Mouse (Mus musculus) hindbrain, embryonic 10.5 days (tissue): ENCODE data around the gene Pknox2. TPM values are rescaled to one million over a fixed set of nuclear protein-coding genes. Genes with fewer than 3 reads are reported as not detected.

Experiments used
- DNase-seq: peaks from one replicate; pipeline ENCODE4 v3.0.0-alpha.2; 2017; ENCODE audit warnings: low spot score
- H3K27ac ChIP-seq: fragments of 300-500 bp; sonication (generic); 2 replicates; pipeline ENCODE4 v1.5.1; 2016; ENCODE audit warnings: mild to moderate bottlenecking, moderate library complexity
- H3K27me3 ChIP-seq: fragments of 300-500 bp; sonication (generic); 2 replicates; pipeline ENCODE4 v1.6.1; 2016; ENCODE audit warnings: mild to moderate bottlenecking; ENCODE audit not compliant: poor library complexity, insufficient read depth, severe bottlenecking
- H3K36me3 ChIP-seq: fragments of 300-500 bp; sonication (generic); 2 replicates; pipeline ENCODE4 v1.6.1; 2016; ENCODE audit warnings: mild to moderate bottlenecking, moderate library complexity
- H3K4me1 ChIP-seq: fragments of 300-500 bp; sonication (generic); replicated peaks from 2 replicates; pipeline ENCODE4 v1.6.1; 2016; ENCODE audit warnings: mild to moderate bottlenecking
- H3K4me3 ChIP-seq: fragments of 300-500 bp; sonication (generic); 2 replicates; pipeline ENCODE4 v1.5.1; 2016; ENCODE audit warnings: mild to moderate bottlenecking, moderate library complexity
- H3K9me3 ChIP-seq: fragments of 300-500 bp; sonication (generic); 2 replicates; pipeline ENCODE4 v1.6.1; 2016; ENCODE audit warnings: mild to moderate bottlenecking, moderate library complexity
- WGBS: fragments of 180-500 bp; shearing (Covaris S2); methylation state at CpG from one replicate; pipeline ENCODE4 v1.1.7; 2016; 5-methylcytosine and 5-hydroxymethylcytosine counted together
- polyA plus RNA-seq: library from polyadenylated mRNA; unstranded; fragments of >200 nt; fragmentation: Nextera tagmentation; extraction: Ambion mirVana; gene quantifications from 2 replicates; pipeline ENCODE4 v1.2.1, GENCODE M21; 2016

Pknox2 gene
- polyA plus RNA-seq, 1 experiment from 2014 or later: 35.0 TPM

- Histone ChIP-seq H3K4me3 (no peak overlapping the region), H3K9me3 (no peaks in the 10 kb centered on the region), H3K36me3 (peaks cover 49% of the 10 kb centered on the region), H3K4me1 (no peaks in the 10 kb centered on the region), H3K27ac (no peak overlapping the region), H3K27me3 (no peaks in the 10 kb centered on the region)
- no peak for DNase-seq
- 86% methylated on average over 6 of the region's 6 CpGs for WGBS
These were observed 253.7 kb downstream of the Pknox2 start for GRCm38 (mm10) chr9:36893413-36893990.

DNA sequence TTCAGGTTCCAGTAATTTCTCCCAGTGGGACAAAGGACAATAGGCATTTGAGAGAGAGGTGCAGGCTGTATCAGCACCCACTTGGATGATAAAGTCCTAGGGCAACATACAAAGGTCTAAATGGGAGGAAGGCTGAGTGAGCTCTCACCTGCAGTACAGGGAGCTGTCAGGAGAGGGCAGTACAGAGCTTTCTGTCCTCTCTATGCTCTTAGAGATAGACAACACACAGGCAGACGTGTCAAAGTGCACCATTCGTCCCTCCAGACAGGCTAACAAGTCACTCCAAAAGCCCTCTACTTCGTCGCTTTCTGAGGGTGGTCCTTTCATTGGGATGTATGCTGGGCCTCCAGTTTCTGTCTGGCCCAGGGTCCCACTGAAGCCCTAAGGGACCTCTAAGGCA lies 256.7 kb downstream of the Pknox2 start:
- DNase-seq: peak; percentile 70
- Histone ChIP-seq H3K27me3 (no peaks in the 10 kb centered on the region), H3K4me1 (no peaks in the 10 kb centered on the region), H3K36me3 (peaks cover 42% of the 10 kb centered on the region), H3K27ac (no peak overlapping the region), H3K4me3 (no peak overlapping the region), H3K9me3 (no peaks in the 10 kb centered on the region)
- 38% methylated on average over 4 of the region's 4 CpGs for WGBS

DNA sequence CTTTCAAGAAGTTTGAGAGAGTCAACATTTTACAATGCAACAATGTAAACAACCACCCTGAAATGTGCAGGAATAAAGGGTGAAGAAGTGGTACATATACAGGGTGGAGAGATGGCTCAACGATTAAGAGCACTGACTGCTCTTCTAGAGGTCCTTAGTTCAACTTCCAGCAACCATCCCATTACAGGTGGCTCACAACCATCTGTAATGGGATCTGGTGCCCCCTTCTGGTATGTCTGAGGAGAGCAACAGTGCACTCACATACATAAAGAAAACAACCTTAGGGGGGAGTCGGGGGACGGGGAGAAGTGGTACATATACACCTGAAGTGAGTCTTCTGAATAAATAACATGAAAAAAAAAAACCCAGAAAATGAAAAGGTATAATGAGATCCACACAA lies 262.0 kb downstream of the Pknox2 start:
- no peak overlapping the region for H3K4me3 ChIP-seq
- DNase-seq: peak; percentile 20
- peaks cover 16% of the 10 kb centered on the region for H3K4me1 ChIP-seq

GRCm38 (mm10) chr9:36883569-36883968 lies 263.6 kb downstream of the Pknox2 start:
- Histone ChIP-seq H3K27me3 (no peaks in the 10 kb centered on the region), H3K4me3 (no peak overlapping the region), H3K9me3 (no peaks in the 10 kb centered on the region), H3K27ac (no peak overlapping the region), H3K36me3 (peaks cover 22% of the 10 kb centered on the region), H3K4me1 (peaks cover 16% of the 10 kb centered on the region)
- 69% methylated on average over 3 of the region's 3 CpGs for WGBS
- DNase-seq: no peak

More for the DNA sequence above, 262.0 kb downstream of the Pknox2 start:
- Histone ChIP-seq H3K36me3 (peaks cover 6% of the 10 kb centered on the region; the same call in 1 of the 2 replicates), H3K9me3 (no peaks in the 10 kb centered on the region), H3K27me3 (no peaks in the 10 kb centered on the region), H3K27ac (no peak overlapping the region)
- WGBS: 73% methylated on average over 3 of the region's 3 CpGs

DNA sequence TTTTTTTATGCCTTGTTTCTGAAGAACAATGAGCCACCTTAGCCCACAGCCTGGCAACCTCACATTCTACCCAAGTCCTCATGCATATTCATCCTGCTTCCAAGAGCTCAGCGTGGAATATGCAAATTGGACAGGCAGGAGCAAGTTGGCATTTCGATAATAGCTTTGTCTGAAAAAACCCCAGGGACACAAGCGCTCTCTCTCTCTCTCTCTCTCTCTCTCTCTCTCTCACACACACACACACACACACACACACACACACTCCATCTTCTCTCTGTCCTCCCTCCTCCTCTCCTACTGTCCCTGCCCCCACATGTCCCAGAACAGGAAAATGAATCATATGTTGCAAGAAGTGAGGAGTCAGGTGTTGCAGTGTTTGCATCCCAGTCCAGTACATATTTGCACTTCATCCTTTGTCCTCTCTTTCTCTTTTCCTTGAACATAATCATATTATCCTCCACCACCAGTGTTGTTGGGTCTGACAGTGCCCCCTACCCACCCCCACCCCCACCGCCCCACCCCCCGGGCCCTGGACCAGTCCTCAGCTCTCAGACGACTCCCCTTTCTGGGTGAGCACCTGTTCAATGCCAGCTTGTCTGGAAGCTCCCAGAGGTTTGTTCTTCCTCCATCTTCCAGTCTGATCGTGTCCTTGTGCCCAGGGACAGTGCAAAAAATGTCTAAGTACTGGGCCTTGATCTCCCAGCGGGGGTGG lies 265.0 kb downstream of the Pknox2 start:
- peaks cover 36% of the 10 kb centered on the region for H3K36me3 ChIP-seq
- H3K27me3 ChIP-seq: no peaks in the 10 kb centered on the region
- H3K9me3 ChIP-seq: no peaks in the 10 kb centered on the region
- DNase-seq: peak; percentile 15
- 45% methylated on average over 8 of the region's 8 CpGs for WGBS
- H3K27ac ChIP-seq: peak overlapping the region; percentile 80
- no peak overlapping the region for H3K4me3 ChIP-seq
- H3K4me1 ChIP-seq: peaks cover 16% of the 10 kb centered on the region

- Histone ChIP-seq H3K9me3 (no peaks in the 10 kb centered on the region), H3K27me3 (no peaks in the 10 kb centered on the region), H3K4me1 (peaks cover 16% of the 10 kb centered on the region), H3K4me3 (no peak overlapping the region), H3K36me3 (peaks cover 42% of the 10 kb centered on the region), H3K27ac (peak overlapping the region; percentile 14)
- 73% methylated on average over 5 of the region's 5 CpGs for WGBS
- no peak for DNase-seq
These were observed 265.6 kb downstream of the Pknox2 start for GRCm38 (mm10) chr9:36881615-36882014.

- Histone ChIP-seq H3K4me3 (no peak overlapping the region), H3K4me1 (peaks cover 7% of the 10 kb centered on the region), H3K9me3 (no peaks in the 10 kb centered on the region), H3K27me3 (no peaks in the 10 kb centered on the region), H3K27ac (no peak overlapping the region), H3K36me3 (peaks cover 90% of the 10 kb centered on the region)
- DNase-seq: no peak
These were observed 270.4 kb downstream of the Pknox2 start for GRCm38 (mm10) chr9:36876787-36877186.

- H3K36me3 ChIP-seq: peaks cover 95% of the 10 kb centered on the region
- no peak for DNase-seq
- H3K4me3 ChIP-seq: no peak overlapping the region
- H3K4me1 ChIP-seq: peaks cover 2% of the 10 kb centered on the region
- no peak overlapping the region for H3K27ac ChIP-seq
- H3K27me3 ChIP-seq: no peaks in the 10 kb centered on the region
- 91% methylated on average over 5 of the region's 5 CpGs for WGBS
- no peaks in the 10 kb centered on the region for H3K9me3 ChIP-seq
These were observed 270.9 kb downstream of the Pknox2 start for GRCm38 (mm10) chr9:36876313-36876712.

DNA sequence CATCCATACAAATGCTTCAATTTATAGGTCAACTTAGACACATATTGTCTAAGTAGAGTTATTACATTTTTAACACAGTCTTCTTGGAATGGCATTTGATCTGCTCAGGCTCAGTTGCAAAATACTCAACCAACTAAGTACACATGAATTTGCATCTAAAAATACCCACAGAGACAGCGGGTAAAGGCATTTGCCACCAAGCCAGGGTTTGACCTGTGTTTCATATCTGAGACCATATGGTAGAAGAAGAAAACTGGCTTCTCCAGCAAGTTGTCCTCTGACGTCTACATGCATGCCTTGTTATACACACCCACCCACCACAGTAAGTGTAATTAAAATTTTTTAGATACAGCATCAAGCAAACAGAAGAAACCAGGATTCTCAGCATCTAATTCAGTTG lies 273.4 kb downstream of the Pknox2 start:
- Histone ChIP-seq H3K9me3 (no peaks in the 10 kb centered on the region), H3K4me3 (no peak overlapping the region), H3K27ac (no peak overlapping the region), H3K36me3 (peaks cover 100% of the 10 kb centered on the region), H3K4me1 (no peaks in the 10 kb centered on the region), H3K27me3 (no peaks in the 10 kb centered on the region)
- 94% methylated on average over 2 of the region's 2 CpGs for WGBS
- DNase-seq: no peak

DNA sequence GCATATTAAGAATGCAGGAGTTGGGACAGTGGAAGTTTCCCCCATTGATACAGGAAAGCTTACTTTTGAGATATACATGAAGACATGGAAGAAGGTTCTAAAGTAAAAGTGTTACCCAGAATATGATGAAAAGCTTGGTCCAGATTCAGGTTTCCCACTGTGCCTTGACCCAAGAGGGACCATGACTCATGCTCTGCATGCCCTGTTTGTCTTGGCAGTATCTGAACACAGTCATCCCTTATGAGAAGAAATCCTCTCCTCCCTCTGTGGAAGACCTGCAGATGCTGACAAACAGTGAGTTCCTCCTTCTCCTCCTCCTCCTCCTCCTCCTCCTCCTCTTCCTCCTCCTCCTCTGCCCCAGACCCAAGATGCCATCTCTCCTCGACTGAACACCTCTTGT lies 276.9 kb downstream of the Pknox2 start:
- H3K36me3 ChIP-seq: peaks cover 97% of the 10 kb centered on the region
- no peak for DNase-seq

DNA sequence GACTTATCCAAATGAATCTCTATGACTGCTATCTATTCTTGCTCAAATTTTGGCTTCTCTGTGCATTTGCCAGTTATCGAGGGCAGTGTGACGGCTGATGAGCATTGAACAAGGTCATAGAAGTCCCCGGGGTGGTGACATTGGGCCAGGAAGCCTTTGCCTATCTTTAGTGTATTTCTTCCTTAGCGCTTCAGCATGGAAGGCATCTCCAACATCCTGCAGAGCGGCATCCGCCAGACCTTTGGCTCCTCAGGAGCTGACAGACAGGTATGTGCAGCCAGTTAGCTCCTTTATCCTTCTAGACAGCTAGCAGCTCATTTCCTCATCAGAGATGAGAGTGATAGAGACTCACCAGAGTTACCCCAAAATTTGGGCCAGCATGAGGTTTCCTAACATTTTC lies 278.5 kb downstream of the Pknox2 start:
- H3K27ac ChIP-seq: no peak overlapping the region
- no peak overlapping the region for H3K4me3 ChIP-seq
- no peaks in the 10 kb centered on the region for H3K9me3 ChIP-seq
- 83% methylated on average over 6 of the region's 6 CpGs for WGBS
- no peaks in the 10 kb centered on the region for H3K27me3 ChIP-seq
- peaks cover 97% of the 10 kb centered on the region for H3K36me3 ChIP-seq
- no peak for DNase-seq
- peaks cover 10% of the 10 kb centered on the region for H3K4me1 ChIP-seq

More for the DNA sequence above, 276.9 kb downstream of the Pknox2 start:
- no peaks in the 10 kb centered on the region for H3K9me3 ChIP-seq
- no peak overlapping the region for H3K27ac ChIP-seq
- H3K4me1 ChIP-seq: peaks cover 3% of the 10 kb centered on the region
- H3K27me3 ChIP-seq: no peaks in the 10 kb centered on the region
- WGBS: 53% methylated on average over 1 of the region's 1 CpGs
- H3K4me3 ChIP-seq: no peak overlapping the region

DNA sequence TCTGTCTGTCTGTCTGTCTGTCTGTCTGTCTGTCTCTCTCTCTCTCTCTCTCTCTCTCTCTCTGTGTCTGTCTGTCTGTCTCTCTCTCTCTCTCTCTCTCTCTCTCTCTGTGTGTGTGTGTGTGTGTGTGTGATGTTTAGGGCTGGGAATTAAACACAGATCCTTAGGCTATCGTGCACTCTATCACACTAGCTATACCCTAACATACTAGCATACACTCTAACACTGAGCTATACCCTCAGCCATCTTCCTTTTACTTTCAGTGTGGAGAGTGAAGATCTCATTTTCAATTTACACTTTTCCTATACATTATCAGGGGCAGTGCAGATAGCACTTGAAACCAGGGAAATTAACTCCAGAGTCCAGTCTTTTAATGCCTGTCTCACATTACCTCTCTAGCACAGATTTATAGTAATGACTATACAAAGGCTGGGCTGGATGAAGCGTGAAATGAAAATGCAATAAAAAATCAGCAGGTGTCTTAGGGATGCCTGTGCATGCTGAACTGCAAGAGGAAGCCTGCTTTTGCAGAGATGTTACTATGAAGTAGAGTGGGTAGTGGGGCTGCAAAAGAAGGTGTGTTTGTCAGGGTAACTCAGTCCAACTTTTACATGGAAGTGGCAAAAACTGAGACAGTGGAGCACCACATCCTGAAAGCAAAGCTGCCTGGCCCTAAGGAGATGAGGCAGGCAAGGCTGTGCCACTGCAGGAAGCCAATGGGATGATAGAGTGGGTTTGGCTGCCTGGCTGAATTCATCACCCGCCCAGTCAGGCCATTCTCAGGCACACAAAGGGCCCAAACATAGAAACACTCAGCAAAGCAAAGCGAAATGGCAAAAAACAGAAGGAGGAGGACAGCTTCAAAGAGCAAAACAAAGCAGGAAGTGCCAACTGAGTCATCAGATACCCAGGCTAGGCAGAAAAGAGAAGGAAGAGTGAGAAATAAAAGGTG lies 282.1 kb downstream of the Pknox2 start:
- Histone ChIP-seq H3K27me3 (no peaks in the 10 kb centered on the region), H3K9me3 (no peaks in the 10 kb centered on the region), H3K4me1 (peaks cover 10% of the 10 kb centered on the region), H3K36me3 (peaks cover 97% of the 10 kb centered on the region), H3K4me3 (no peak overlapping the region), H3K27ac (no peak overlapping the region)
- peak; percentile 20 for DNase-seq
- WGBS: 38% methylated on average over 4 of the region's 4 CpGs

DNA sequence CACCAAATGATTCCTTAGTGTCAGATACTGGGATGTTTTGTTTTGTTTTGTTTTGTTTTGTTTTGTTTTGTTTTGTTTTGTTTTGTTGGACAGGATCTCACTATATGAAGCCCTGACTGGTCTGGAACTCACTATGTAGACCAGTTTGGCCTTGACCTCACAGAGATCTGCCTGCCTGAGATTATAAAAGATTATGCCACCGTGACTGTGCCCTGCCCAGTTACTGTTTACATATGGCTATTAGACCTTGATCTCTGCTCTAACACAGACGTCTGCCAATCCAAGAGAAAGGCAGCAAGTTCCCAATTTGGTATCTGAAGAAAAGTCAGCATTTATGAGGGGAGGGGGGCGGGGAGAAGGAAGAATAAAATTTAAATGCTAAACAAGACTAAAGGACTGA lies 283.5 kb downstream of the Pknox2 start:
- Histone ChIP-seq H3K27me3 (no peaks in the 10 kb centered on the region), H3K9me3 (no peaks in the 10 kb centered on the region), H3K36me3 (peaks cover 95% of the 10 kb centered on the region), H3K27ac (no peak overlapping the region), H3K4me1 (peaks cover 12% of the 10 kb centered on the region), H3K4me3 (no peak overlapping the region)
- WGBS: 71% methylated on average over 3 of the region's 3 CpGs
- DNase-seq: no peak
